Mouse (Mus musculus): ENCODE results near the gene Dock2.

The Dock2 gene

DNA sequence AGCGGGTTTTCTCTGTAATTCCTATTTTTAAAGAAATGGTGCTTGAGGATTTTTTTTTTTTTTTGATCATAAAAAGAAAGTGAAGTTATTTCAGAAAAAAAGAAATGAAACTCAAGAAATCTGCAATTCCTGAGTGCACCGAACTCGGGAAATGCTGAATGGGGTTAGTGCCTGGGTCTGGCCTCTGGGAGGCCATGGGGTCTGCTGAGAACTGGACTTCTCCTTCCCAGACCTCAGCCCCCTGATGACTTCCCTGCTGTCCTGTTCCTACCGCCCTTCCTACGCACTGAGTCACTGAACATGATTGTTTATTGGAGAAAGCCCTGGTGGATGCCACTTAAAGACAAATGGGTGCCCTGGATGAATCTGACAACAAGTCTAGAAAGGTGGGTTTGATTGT lies 356.5 kb downstream of the Dock2 start:
- no peak for DNase-seq (ENCODE audit: low read depth, low spot score)

DNA sequence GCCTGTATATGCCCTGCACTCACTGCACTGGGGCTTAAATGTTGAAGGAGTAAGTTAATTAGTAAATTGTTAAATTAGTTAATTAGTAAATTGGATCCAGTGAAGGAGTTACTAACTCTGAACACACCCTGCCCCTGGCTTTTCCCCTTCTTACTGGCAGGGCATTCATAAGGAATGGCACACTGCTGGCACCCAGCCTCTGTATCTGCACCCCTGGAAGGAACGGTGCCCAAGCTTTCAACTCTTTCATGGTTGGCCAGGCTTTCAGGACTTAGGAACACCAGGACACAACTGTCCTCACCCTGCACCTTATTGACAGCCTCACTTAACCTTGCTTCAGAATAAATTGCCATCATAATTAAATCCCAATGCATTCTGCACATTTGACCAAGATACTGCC lies 359.1 kb downstream of the Dock2 start:
- DNase-seq (ENCODE audit: low read depth, low spot score), result no peak

DNA sequence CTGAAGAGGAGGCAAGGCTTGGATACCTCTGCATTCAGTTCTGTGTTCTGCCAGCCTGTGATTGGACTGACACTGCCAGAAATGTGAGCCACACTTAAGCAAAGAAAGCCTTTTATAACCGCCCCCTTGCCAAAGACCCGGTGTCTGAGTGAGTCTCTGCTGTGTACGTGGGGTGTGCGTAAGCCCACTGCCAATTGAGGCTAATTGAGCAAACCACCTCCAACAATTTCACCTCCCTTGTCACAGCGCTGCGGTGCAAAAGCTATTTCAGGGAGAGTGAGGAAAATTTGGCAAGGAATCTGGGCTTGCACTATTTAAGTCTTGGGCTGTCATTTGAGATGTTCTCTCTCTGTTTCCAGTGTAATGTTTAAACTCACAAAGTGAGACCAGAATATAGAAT lies 362.6 kb downstream of the Dock2 start:
- no peak for DNase-seq (ENCODE audit: low read depth, low spot score)

DNA sequence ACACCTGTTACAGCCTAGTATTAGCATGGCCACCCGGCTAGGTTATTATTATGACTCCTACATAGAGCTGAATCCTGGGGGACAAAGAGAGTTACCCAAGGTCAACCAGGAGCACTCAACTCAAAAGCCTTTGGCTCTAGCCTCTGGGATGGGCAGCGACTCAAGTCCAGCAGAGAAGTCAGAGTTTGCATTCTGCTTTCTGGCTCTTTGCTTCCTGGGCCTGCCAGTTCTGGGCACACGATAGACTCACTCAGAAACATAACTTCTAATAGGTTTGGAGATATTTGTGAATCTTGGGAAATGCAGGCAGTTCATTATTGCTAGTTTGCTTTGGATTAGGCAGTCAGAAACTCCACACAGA lies 367.1 kb downstream of the Dock2 start:
- no peak for DNase-seq (ENCODE audit: low read depth, low spot score)

DNA sequence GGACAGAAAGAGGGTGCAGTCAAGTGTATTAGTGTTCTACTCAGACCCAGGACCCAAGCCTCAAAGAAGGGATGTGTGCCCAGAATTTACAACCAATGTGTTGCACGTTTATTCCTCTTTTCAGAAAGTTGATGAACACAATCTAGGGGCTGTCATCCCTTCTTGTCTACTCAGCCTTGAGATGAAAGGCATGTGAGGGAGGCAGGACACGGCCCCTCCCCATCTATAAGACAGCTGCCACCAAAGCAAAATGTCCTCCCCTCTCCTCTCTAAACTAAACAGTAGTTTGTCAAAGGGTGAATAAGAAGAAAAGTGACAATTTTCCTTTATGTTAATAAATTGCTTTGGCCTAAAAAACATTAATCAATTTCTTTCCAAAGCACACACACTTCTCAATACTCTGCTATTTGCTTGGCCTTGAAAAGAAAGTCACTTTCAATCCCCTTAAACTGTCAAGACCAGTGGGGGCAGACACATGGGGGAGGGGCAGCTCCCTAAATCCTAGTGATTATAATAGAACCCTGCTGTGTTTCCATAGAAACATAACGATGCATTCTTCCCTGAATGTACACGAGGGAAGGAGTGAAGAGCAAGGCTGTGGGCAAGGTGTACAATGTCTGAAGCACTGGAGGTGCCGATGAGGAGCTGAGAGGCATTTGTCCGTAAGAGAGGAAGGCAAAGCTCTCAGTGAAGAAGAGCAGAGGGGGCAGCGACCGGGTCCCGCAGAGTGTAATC lies 367.6 kb downstream of the Dock2 start:
- no peak for DNase-seq (ENCODE audit: low read depth, low spot score)

DNA sequence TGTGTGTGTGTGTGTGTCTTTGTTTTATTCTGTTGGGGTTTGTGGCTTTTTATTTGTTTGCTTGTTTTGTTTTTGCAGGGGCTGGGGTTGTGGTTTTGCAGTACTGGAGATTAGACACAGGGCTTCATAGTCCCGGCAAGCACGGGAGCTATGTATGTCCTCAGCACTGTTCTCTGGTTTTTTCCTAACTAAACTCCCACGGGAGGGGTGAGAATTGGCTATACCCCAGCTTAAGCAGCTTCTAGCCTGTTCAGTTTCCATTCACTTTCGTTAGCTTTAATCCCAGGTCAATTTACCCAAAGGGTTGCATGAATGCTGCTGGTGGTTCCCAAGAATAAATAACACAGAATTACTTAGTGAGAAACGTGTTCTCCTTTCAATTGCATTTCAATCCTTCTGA lies 376.8 kb downstream of the Dock2 start:
- DNase-seq (ENCODE audit: low read depth, low spot score), result no peak

DNA sequence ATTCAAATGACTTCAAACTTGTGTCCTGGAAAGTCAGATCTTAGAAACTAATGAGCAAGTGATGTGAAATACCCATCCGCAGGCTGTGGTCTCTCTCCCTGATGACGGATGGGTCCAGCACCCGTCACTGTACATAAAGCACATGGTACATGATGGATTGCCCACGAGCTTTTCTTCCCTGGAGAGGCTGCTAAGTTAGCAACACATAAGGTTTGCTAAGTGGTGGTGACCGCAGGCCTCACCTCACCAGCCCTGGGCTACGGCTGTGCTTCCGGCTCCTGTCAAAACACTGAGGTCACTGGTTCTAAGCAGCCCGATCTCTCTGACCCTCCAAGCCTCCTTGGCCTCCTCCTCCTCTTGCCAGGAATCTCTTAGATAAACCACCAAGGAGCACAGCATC lies 377.4 kb downstream of the Dock2 start:
- DNase-seq (ENCODE audit: low read depth, low spot score), result no peak

DNA sequence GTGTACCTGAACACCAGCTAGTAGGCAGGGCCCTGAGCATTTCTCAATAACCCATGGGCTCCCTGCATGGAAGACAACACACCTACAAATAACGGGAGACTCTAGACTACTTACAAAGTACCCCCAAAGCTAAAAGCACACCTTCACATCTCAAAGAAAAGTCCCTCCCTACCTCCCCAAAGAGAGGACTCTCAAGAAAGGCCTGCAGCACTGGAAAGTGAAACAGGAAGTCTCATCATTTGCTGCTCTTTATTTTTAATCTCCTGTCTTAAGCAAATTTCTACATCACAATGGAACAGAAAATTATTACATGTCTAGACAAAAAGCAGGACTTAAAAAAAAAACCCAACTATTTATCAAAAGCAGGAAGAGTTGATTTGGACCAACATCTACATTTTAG lies 378.4 kb downstream of the Dock2 start:
- DNase-seq (ENCODE audit: low read depth, low spot score), result peak; percentile 27

DNA sequence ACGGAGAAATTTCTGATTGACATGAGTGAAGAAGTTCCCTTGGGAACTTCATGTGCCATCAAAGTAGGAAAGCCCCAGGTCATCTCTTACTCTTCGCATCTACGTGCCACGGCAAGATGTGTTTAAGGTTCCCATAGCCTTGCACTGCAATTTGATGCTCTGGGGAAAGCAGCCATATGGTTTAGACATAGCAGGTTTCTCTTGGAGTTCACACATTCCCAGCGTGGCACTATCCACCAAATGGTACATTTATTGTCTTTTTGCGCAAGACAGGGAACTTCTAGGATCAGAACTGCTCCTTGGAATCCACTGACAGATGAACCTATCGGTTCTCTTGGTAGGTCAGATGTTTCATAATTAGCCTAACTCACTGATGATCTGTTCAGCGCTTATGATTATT lies 382.3 kb downstream of the Dock2 start:
- no peak for DNase-seq (ENCODE audit: low read depth, low spot score)

DNA sequence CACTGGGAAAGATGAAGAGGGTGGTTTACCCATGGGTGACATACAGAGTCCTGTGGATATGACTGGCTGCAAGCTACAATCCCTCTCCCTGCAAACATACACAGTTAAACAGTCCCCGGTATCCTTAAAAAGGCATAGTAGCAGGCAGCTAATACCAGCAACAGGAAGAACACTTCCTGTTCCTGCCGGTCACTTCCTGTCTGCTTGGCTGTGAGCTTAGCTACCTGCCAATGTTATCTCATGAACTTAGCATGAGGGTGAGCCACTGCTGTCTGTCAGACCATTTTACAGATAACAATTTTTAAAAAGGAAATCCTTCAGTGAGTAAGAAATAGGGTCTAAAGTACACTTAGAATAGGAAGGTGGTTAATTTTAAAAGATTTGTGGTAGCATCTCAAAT lies 385.1 kb downstream of the Dock2 start:
- peak; percentile 58 for DNase-seq (ENCODE audit: low read depth, low spot score)

DNA sequence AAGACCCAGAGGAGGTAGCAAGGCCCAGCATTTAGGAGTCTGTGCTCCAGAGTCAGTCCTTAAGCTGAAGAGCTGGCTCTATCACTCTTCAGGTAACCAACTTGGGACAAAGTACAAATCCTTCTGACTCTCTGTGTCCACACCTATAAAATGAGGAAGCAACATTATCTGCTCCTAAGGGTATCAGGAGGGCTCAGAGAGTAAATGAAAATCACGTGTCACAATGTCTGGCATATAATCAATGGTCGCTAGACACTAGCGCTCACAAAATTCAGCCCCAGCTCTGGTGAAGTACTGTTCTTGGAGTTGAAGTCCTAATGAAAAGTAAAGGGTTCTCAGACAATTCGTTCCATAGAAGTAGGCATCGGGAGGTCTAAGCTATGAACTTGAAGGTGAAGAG lies 386.0 kb downstream of the Dock2 start:
- DNase-seq (ENCODE audit: low read depth, low spot score), result no peak

DNA sequence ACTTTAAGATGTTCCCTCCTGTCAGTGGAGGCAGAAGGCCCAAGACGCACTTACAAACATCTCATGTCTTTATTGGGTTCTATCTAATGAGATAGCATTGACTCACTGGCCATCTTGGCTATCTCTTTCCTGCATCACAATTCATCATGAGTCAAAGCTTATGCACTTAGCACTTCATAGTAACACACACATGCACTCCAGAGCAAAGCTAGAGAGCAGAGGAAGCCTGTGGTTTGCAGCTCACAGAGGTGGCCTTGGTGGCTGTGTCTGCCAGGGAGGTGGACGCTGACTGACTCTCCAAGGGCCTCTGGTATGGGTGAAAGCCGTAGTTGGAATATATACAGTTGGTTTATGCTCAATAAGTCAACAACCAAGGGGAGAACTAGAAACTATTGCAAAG lies 387.9 kb downstream of the Dock2 start:
- no peak for DNase-seq (ENCODE audit: low read depth, low spot score)

DNA sequence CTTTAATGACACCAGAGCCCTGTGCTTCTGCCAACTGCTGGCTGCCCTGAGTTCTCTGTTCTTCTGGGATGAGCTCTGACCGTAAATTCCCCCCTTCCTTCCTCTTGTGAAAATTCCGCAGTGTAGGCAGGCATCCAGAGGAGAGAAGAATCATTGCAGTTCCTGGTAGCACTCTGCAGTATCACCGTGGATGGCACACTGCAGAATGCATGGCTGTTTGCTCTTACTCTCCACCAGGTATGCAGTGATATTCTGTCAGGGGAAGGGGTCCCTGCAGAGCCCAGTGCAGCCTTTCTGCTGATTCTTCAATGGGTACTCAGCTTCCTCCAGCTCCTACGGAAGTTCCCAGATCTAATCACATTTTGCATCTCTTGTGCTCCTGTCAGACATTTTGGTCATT lies 391.6 kb downstream of the Dock2 start:
- DNase-seq (ENCODE audit: low read depth, low spot score), result no peak

DNA sequence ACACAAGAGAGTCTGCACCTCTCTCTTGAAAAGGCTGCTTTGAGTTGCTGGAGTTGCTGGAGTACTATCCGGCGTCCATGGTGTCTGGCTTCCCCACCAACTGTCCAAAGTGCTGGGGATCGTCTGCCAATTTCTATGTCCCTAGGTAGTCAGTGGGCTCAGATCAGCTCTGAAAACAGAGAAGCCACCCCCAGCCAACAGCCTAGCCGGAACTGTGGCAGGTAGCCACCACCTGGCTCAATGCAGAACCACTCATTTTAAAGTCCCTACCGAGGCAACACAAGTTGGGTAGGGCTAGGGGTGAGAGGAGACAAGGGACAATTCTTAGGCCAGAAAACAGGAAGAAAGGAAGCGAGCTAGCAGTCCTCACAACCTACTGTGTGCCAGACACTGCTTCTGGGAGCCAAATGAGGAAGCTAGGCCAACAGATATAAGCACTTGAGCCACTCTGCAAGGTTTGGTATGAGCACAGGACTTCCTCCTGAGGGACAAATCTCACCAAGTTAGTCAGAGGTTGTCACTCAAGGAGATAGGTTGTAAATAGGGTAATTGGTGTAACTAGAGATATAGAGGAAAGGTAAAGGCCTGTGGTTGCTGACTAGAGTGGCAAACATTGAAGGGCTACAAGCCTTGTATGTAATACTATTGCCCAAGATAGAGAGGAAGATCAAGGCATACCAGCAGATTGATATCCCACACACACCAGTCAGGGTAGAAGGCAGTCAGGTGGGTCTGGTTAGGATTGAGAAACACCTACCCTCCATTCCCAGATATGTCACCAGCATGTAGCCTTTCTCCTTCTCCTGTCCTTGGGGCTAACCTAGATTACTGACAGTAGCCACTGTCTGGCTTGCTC lies 394.2 kb downstream of the Dock2 start:
- DNase-seq (ENCODE audit: low read depth, low spot score), result no peak

DNA sequence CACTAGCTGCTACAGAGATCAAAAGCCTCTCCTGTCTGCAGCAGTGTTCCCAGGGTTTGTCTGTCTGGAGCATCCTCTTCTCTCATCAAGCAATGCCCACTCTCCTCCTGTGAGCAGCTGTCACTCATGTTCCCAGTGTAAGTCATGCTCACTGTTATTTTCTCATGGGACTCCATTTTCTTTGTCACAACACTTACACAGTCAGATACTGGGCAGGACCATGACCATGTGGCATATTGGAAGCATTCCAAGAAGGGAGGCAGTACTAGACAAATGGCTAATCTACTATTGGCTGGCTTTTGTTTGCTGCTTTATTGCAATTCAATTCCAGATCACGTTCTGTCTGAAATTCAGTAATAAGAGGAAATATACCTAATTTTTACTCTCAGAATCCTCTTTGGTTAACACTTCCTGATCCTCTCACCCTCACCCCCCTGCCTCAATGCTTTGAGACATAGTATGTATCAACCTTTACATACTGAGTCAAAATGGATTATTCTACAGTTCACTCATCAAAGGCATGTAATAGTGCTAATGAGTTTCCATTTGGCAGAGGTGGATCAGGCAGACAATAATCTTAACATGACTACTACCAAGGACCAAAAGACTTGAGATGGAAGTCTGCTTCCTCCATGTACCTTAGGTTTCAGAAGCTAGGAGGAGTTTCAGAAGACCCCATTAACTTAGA lies 398.5 kb downstream of the Dock2 start:
- no peak for DNase-seq (ENCODE audit: low read depth, low spot score)

DNA sequence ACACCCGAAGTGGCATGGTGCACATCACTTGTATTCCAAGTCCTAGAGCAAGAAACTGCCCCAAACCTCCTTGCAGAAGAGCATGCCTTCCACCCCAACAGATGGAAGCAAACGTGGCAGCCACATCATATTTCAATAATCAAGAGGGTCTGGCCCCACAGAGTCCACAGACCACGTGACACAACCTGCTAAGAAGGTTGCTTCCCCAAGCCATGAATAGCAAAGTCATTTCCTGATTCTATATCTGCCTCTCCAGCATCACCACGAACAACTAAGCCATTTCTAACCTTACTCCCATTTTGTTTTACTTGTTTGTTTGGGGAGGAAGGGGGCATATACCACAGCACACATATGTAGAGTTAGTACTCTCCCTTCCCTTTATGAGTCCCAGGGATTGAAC lies 399.5 kb downstream of the Dock2 start:
- no peak for DNase-seq (ENCODE audit: low read depth, low spot score)

DNA sequence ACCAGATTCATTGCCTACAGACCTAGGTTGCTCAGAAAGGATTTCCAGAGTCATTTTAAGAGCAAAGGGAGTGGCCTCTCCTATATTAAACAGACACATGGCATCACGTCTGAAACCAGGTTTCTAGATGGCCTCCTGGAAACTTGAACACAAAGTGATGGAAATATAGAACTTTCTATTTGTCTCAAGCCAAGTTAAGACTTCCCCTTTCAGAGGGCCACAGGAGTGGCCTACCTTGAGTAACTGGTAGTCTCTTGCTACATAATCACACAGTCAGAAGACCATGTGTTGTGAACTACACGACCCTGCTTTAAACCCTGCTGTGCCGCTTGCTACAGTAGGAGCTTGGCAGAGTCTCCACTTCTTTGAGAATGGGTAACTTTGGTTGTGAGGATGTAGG lies 400.2 kb downstream of the Dock2 start:
- DNase-seq (ENCODE audit: low read depth, low spot score), result no peak

DNA sequence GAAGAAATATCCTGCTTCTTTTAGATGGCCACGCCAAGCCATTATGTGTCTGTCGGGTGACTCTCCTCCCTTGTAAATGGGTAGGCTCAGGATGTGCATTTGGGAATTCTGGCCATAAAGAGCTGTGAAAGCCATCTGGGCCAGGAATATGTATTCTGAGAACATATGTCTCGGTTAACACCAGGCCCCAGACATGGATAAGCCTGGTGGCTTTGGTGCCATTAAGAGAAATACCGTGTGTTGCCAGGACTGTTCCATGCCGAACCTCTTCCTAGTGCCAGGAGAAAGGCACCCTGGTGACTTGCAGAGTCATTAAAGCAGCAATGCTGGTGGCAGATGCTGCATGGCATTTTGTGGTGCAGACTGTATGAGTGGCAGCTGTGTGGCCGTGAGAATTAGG lies 406.0 kb downstream of the Dock2 start:
- DNase-seq (ENCODE audit: low read depth, low spot score), result no peak

DNA sequence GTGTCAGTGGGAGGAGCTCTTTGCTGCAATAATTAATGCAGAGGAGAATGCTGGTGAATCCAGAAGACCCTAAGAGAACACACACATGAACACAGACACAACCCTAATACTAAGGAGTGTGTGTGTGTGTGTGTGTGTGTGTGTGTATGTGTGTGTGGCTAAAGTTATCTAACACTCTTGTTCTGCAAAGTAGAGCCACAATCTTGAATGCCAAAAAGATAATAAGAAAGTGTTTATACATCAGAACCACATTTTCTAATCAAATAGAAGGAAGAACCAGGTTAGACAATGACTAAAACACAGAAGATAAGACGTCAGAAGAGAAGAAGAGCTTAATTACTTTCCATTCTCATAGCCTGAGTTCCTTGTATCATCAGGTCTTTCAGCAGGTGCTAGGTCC lies 408.1 kb downstream of the Dock2 start:
- DNase-seq (ENCODE audit: low read depth, low spot score), result no peak

DNA sequence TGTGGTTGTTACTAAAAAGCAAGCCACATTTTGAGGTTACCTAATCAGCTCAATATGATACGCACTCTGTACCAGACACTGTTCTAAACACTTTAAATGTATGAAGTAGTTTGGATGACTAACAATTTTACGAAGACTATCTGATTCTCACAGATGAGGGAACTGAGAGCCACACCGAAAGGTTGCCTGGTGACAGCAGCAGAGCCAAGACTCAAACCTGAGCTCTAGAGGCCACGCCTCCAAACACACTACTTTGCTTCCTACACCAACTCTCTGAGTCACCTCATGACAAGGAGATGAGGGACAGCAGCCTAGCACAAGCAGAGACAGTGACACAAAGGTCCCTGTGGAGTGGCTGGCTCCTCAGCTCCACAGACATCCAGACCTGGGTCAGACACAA lies 411.5 kb downstream of the Dock2 start:
- no peak for DNase-seq (ENCODE audit: low read depth, low spot score)

DNA sequence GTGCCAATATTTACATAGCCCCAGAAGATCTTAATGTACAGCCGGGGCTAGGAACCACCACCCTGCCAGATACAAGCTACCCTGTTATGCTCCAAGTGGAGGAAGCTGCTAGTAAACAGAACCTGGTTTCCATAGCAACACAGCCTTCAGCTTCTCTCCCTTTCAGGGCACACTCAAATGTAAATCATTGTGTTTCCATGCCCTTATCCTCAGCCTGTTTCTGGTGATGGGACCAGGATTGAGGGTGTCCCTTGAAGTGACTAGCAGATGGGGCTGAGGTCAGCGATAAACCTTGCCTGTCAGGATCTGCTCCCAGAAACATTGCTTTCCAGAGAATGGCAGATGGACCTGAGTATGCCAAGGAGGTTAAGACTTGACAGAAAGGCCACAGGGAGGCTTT lies 427.6 kb downstream of the Dock2 start:
- peak; percentile 25 for DNase-seq (ENCODE audit: low read depth, low spot score)

DNA sequence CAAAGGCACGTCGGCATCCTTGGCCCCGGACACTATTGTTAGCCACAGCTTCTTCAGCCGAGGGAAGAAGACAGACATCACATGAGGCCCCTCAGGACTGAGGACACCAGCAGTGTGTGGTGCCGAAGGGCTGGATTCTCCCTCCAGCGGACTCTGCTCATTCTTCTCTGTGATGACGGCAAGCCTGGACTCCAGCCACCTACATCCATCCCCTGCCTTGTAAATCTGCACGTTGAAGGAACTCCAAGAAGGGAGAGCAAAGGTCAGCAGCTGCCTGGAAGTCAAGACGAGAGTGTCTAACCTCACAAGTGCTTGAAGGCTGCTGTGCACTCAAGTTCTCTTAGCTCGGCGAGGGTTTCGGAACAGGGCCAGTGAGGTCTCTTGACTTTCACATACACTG lies 428.3 kb downstream of the Dock2 start:
- DNase-seq (ENCODE audit: low read depth, low spot score), result no peak
